Comparison of ENCODE assay signal across 9 mouse cellular contexts in genomic region chr5:119685446-119686198, GRCm38 (mm10). TPM values are rescaled to one million over a fixed set of nuclear protein-coding genes. Genes with fewer than 3 reads are reported as not detected.
DNase-seq lines count a peak whose midpoint lies in the region; ATAC-seq and TF ChIP-seq lines count a peak whose summit lies in the region.
"Had no signal": no experiment of that assay in that cellular context is flagged by ENCODE, and none has a peak within 500 bp of the region (broad histone marks: within the 10 kb centered on the region; RNA-seq: fewer than 3 reads in every experiment).

No protein-coding gene starts in this region.

- peaks cover 100% of the 10 kb centered on the region for H3K27me3 ChIP-seq in hindbrain, embryonic 10.5 days (ENCODE audit: insufficient read depth, poor library complexity, severe bottlenecking)
- H3K27me3 ChIP-seq in hindbrain, embryonic 11.5 days (ENCODE audit: control insufficient read depth, insufficient read depth, low read length): peaks cover 94% of the 10 kb centered on the region
- peaks cover 94% of the 10 kb centered on the region for H3K27me3 ChIP-seq in hindbrain, postnatal 0 days (ENCODE audit: insufficient read depth, low read length)
- peaks cover 95% of the 10 kb centered on the region for H3K27me3 ChIP-seq in midbrain, postnatal 0 days (ENCODE audit: insufficient read depth, low read length)

- no peak overlapping the region for H3K4me2 ChIP-seq in hindbrain, embryonic 11.5 days (replicated peaks; ENCODE audit: low read depth, low read length)
- H3K4me2 ChIP-seq in hindbrain, postnatal 0 days (ENCODE audit: low read depth, low read length): peak overlapping the region; percentile 36
- H3K4me2 ChIP-seq in midbrain, postnatal 0 days (ENCODE audit: low read depth, low read length, poor library complexity, severe bottlenecking): 0 out of 2 replicates have a peak overlapping the region, but pooled peaks have one; percentile 5

- no peaks in the 10 kb centered on the region for H3K9me3 ChIP-seq in hindbrain, embryonic 10.5 days
- no peaks in the 10 kb centered on the region for H3K9me3 ChIP-seq in hindbrain, embryonic 11.5 days (ENCODE audit: control insufficient read depth, low read length)
- H3K9me3 ChIP-seq in hindbrain, postnatal 0 days (ENCODE audit: low read length): no peaks in the 10 kb centered on the region
- H3K9me3 ChIP-seq in midbrain, postnatal 0 days (ENCODE audit: low read length): no peaks in the 10 kb centered on the region

- no peak for ATAC-seq in hindbrain, embryonic 11.5 days (ENCODE audit: low FRiP score)
- no peak for ATAC-seq in hindbrain, postnatal 0 days
- ATAC-seq in midbrain, postnatal 0 days (ENCODE audit: low FRiP score): no peak
- ATAC-seq in cerebellum, adult (ENCODE audit: insufficient number of reproducible peaks, low FRiP score, low TSS enrichment): no peak

- under 1% methylated on average over 22 of the region's 22 CpGs for WGBS in hindbrain, embryonic 10.5 days
- WGBS in hindbrain, embryonic 11.5 days: 1% methylated on average over 22 of the region's 22 CpGs
- WGBS in hindbrain, postnatal 0 days: 2% methylated on average over 22 of the region's 22 CpGs
- 1% methylated on average over 22 of the region's 22 CpGs for WGBS in midbrain, postnatal 0 days

- no peak overlapping the region for H3K9ac ChIP-seq in hindbrain, embryonic 11.5 days (ENCODE audit: low read depth, low read length)
- no peak overlapping the region for H3K9ac ChIP-seq in hindbrain, postnatal 0 days (replicated peaks; ENCODE audit: low read length)
- H3K9ac ChIP-seq in midbrain, postnatal 0 days (replicated peaks; ENCODE audit: low read length, poor library complexity, severe bottlenecking): no peak overlapping the region

- H3K4me1 ChIP-seq in hindbrain, embryonic 10.5 days (replicated peaks): peaks cover 26% of the 10 kb centered on the region
- H3K4me1 ChIP-seq in hindbrain, embryonic 11.5 days (replicated peaks; ENCODE audit: control insufficient read depth, insufficient read depth, low read length): 0 out of 2 replicates have a peak, but pooled peaks cover 5% of the 10 kb centered on the region
- H3K4me1 ChIP-seq in hindbrain, postnatal 0 days (ENCODE audit: insufficient read depth, low read length): no peaks in the 10 kb centered on the region
- H3K4me1 ChIP-seq in midbrain, postnatal 0 days (ENCODE audit: insufficient read depth, low read length): no peaks in the 10 kb centered on the region

- H3K4me3 ChIP-seq in hindbrain, embryonic 10.5 days: peak overlapping the region; percentile 28; the same call in 1 of the 2 replicates
- H3K4me3 ChIP-seq in hindbrain, embryonic 11.5 days (ENCODE audit: low read depth, low read length): no peak overlapping the region
- no peak overlapping the region for H3K4me3 ChIP-seq in hindbrain, postnatal 0 days (ENCODE audit: low read length)
- H3K4me3 ChIP-seq in midbrain, postnatal 0 days (ENCODE audit: low read depth, low read length): no peak overlapping the region

- no peaks in the 10 kb centered on the region for H3K36me3 ChIP-seq in hindbrain, embryonic 10.5 days
- H3K36me3 ChIP-seq in hindbrain, embryonic 11.5 days (ENCODE audit: control insufficient read depth, insufficient read depth, low read length): no peaks in the 10 kb centered on the region
- no peaks in the 10 kb centered on the region for H3K36me3 ChIP-seq in hindbrain, postnatal 0 days (ENCODE audit: insufficient read depth, low read length)
- no peaks in the 10 kb centered on the region for H3K36me3 ChIP-seq in midbrain, postnatal 0 days (ENCODE audit: insufficient read depth, low read length)

- H3K27ac ChIP-seq in hindbrain, embryonic 10.5 days: peak overlapping the region; percentile 50; the same call in 1 of the 2 replicates
- H3K27ac ChIP-seq in hindbrain, embryonic 11.5 days (ENCODE audit: low read depth, low read length): no peak overlapping the region
- no peak overlapping the region for H3K27ac ChIP-seq in hindbrain, postnatal 0 days
- no peak overlapping the region for H3K27ac ChIP-seq in midbrain, postnatal 0 days (ENCODE audit: low read depth, low read length)

- TF ChIP-seq CTCF in hindbrain, postnatal 0 days (IDR thresholded peaks at IDR 0.05; ENCODE audit: low read depth): no peak
- TF ChIP-seq CTCF in midbrain, postnatal 0 days (IDR thresholded peaks at IDR 0.05): no peak

- DNase-seq in hindbrain, embryonic 10.5 days (ENCODE audit: low spot score): peak; percentile 50
- DNase-seq in hindbrain, embryonic 11.5 days (ENCODE audit: low spot score): no peak
- DNase-seq in adrenal gland, adult 8-10 months: peak; percentile 82
- no peak for DNase-seq in hindbrain, postnatal 0 days (ENCODE audit: low spot score)
- DNase-seq in midbrain, postnatal 0 days (ENCODE audit: low spot score): no peak
- no peak for DNase-seq in gastrocnemius, adult 8-10 months (ENCODE audit: low spot score in 2 of 2)
- DNase-seq in testis, postnatal 10 days (ENCODE audit: low spot score): no peak

RNA-seq across cellular contexts. Expression of gene Tbx3, which starts 15.2 kb away (rescaled TPM):
- 5.8 and 13.0 TPM in 2 replicates for polyA plus RNA-seq in hindbrain, embryonic 10.5 days (2016; fragmentation: Nextera tagmentation; extraction: Ambion mirVana)
- polyA plus RNA-seq in hindbrain, embryonic 11.5 days (2014; fragmentation: Nextera tagmentation; extraction: Ambion mirVana): 5.1 and 9.0 TPM in 2 replicates
- total RNA-seq in adrenal gland, adult 8-10 months (2022): 100 to 1,000 TPM; 299 to 549 (median 400) TPM
- 1.3 and 6.7 TPM in 2 replicates for total RNA-seq in hindbrain, postnatal 0 days (2014; rRNA removed)
- 2.4 and 2.9 TPM in 2 replicates for polyA plus RNA-seq in hindbrain, postnatal 0 days (2015; fragmentation: Nextera tagmentation; extraction: Ambion mirVana)
- total RNA-seq in midbrain, postnatal 0 days (2014; rRNA removed): 1.1 and 3.9 TPM in 2 replicates
- polyA plus RNA-seq in midbrain, postnatal 0 days (2015; fragmentation: Nextera tagmentation; extraction: Ambion mirVana): 2.0 and 4.0 TPM in 2 replicates
- total RNA-seq in gastrocnemius, adult 8-10 months (2022): 1 to 10 TPM; 1.5 to 5.8 (median 3.2) TPM
- total RNA-seq: hematopoietic stem cell, adult 5-6 weeks had no signal

Comparison
In these comparisons a context has a peak if more than half of its experiments do, and no peak if none do; other contexts are left out.
1. DNase-seq: peak in hindbrain, embryonic 10.5 days (single experiment) and adrenal gland, adult 8-10 months (single experiment); none in hindbrain, embryonic 11.5 days (single experiment), hindbrain, postnatal 0 days (single experiment), midbrain, postnatal 0 days (single experiment), gastrocnemius, adult 8-10 months (0 of 2) and testis, postnatal 10 days (single experiment).
2. RNA of gene Tbx3, which starts 15.2 kb away (total RNA-seq): 299 to 549 TPM in adrenal gland, adult 8-10 months; 1.5 to 5.8 TPM in gastrocnemius, adult 8-10 months, 1.3 to 6.7 TPM in hindbrain, postnatal 0 days and 1.1 to 3.9 TPM in midbrain, postnatal 0 days; every median in the first group is over 10 times any median in the second.